Mouse (Mus musculus) cerebellum, adult 2 months (tissue): Measurements from ENCODE around the gene Erbb4.

Experiments
- CTCF ChIP-seq: fragments of 200-500 bp; IDR thresholded peaks from 2 replicates; pipeline ENCODE4 v1.5.1; 2011; ENCODE audit warnings: low read depth, mild to moderate bottlenecking, control low read depth, low read length, moderate library complexity, borderline replicate concordance; ENCODE audit not compliant: insufficient read depth
- POLR2A ChIP-seq: fragments of 200-500 bp; IDR thresholded peaks from 2 replicates; pipeline ENCODE4 v1.6.1; 2011; ENCODE audit warnings: low read length, control low read depth, borderline replicate concordance; ENCODE audit not compliant: insufficient read depth

- no peak for TF ChIP-seq POLR2A
- TF ChIP-seq CTCF = no peak
Measured at GRCm38 (mm10) chr1:68134943-68135342, 972.9 kb downstream of the Erbb4 start.
